Mouse (Mus musculus): Measurements from ENCODE around the gene Galnt15. TPM values are rescaled to one million over a fixed set of nuclear protein-coding genes. Genes with fewer than 3 reads are reported as not detected.

Galnt15 gene
- total and polyA plus RNA-seq, 2 experiments from 2014 or later: 0.94 to 2.7 TPM

GRCm38 (mm10) chr14:32055781-32056180 lies 27.0 kb downstream of the Galnt15 start:
- no peaks in the 10 kb centered on the region for H3K9me3 ChIP-seq (replicated peaks; ENCODE audit: control insufficient read depth, low read length)
- TF ChIP-seq CTCF (IDR thresholded peaks at IDR 0.05; ENCODE audit: low read depth) (no peak), EP300 (IDR thresholded peaks at IDR 0.05; ENCODE audit: low read depth) (no peak)
- peaks cover 9% of the 10 kb centered on the region; the same call in 1 of the 2 replicates for H3K4me1 ChIP-seq (ENCODE audit: control insufficient read depth, insufficient read depth)
- no peaks in the 10 kb centered on the region for H3K27me3 ChIP-seq (ENCODE audit: control insufficient read depth, insufficient read depth, low read length)
- 23% methylated on average over 8 of the region's 8 CpGs for WGBS
- peak overlapping the region; percentile 14 for H3K4me2 ChIP-seq (ENCODE audit: low read depth, low read length)
- ATAC-seq (ENCODE audit: insufficient read depth, low read depth): no peak; the same call in 1 of the 2 replicates
- H3K4me3 ChIP-seq (ENCODE audit: low read depth, low read length): no peak overlapping the region
- DNase-seq (ENCODE audit: low spot score): peak; percentile 56
- peak overlapping the region; percentile 32; the same call in 1 of the 2 replicates for H3K27ac ChIP-seq (ENCODE audit: low read depth)
- H3K9ac ChIP-seq (replicated peaks; ENCODE audit: low read depth, low read length): no peak overlapping the region
- no peaks in the 10 kb centered on the region for H3K36me3 ChIP-seq (replicated peaks; ENCODE audit: control insufficient read depth, insufficient read depth, low read length)

- no peak for DNase-seq (ENCODE audit: low spot score)
- Histone ChIP-seq H3K27me3 (ENCODE audit: control insufficient read depth, insufficient read depth, low read length) (no peaks in the 10 kb centered on the region), H3K27ac (ENCODE audit: low read depth) (no peak overlapping the region), H3K4me3 (ENCODE audit: low read depth, low read length) (no peak overlapping the region), H3K9ac (replicated peaks; ENCODE audit: low read depth, low read length) (no peak overlapping the region), H3K36me3 (replicated peaks; ENCODE audit: control insufficient read depth, insufficient read depth, low read length) (no peaks in the 10 kb centered on the region), H3K4me1 (ENCODE audit: control insufficient read depth, insufficient read depth) (peaks cover 9% of the 10 kb centered on the region; the same call in 1 of the 2 replicates), H3K9me3 (replicated peaks; ENCODE audit: control insufficient read depth, low read length) (no peaks in the 10 kb centered on the region), H3K4me2 (ENCODE audit: low read depth, low read length) (no peak overlapping the region)
- ATAC-seq (ENCODE audit: insufficient read depth, low read depth): no peak
- TF ChIP-seq CTCF (IDR thresholded peaks at IDR 0.05; ENCODE audit: low read depth): peak; percentile 32
- no peak for TF ChIP-seq EP300 (IDR thresholded peaks at IDR 0.05; ENCODE audit: low read depth)
- WGBS: 92% methylated on average over 2 of the region's 2 CpGs
These were observed 27.9 kb downstream of the Galnt15 start for GRCm38 (mm10) chr14:32056675-32057074.

DNA sequence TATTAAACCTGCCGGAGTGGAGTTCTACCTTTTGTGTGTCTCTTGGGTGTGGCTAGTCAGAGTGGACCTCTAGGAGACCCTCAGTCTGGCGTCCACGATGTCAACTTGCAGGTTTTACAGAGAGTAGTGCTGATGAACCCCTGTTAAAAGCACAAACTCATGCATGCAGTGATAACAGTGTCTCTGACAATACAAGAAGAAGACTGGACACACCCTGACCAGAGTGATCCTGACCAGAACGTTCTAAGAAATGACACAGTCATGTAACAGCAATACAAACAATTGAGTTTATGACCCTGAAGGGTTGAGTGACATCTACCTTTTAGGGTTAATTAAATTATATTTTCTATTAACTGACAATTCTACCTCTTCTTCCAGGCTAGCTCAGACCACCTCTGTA lies 28.9 kb downstream of the Galnt15 start:
- no peak for DNase-seq (ENCODE audit: low spot score)
- Histone ChIP-seq H3K36me3 (replicated peaks; ENCODE audit: control insufficient read depth, insufficient read depth, low read length) (no peaks in the 10 kb centered on the region), H3K4me1 (ENCODE audit: control insufficient read depth, insufficient read depth) (peaks cover 9% of the 10 kb centered on the region; the same call in 1 of the 2 replicates), H3K27me3 (ENCODE audit: control insufficient read depth, insufficient read depth, low read length) (no peaks in the 10 kb centered on the region), H3K27ac (ENCODE audit: low read depth) (no peak overlapping the region), H3K4me2 (ENCODE audit: low read depth, low read length) (no peak overlapping the region), H3K9me3 (replicated peaks; ENCODE audit: control insufficient read depth, low read length) (no peaks in the 10 kb centered on the region), H3K4me3 (ENCODE audit: low read depth, low read length) (no peak overlapping the region), H3K9ac (replicated peaks; ENCODE audit: low read depth, low read length) (no peak overlapping the region)
- ATAC-seq (ENCODE audit: insufficient read depth, low read depth): no peak
- WGBS: 79% methylated on average over 4 of the region's 4 CpGs
- TF ChIP-seq EP300 (IDR thresholded peaks at IDR 0.05; ENCODE audit: low read depth): no peak
- TF ChIP-seq CTCF (IDR thresholded peaks at IDR 0.05; ENCODE audit: low read depth): no peak

- H3K36me3 ChIP-seq (replicated peaks; ENCODE audit: control insufficient read depth, insufficient read depth, low read length): no peaks in the 10 kb centered on the region
- H3K4me3 ChIP-seq (ENCODE audit: low read depth, low read length): no peak overlapping the region
- H3K9ac ChIP-seq (replicated peaks; ENCODE audit: low read depth, low read length): no peak overlapping the region
- no peak overlapping the region for H3K4me2 ChIP-seq (ENCODE audit: low read depth, low read length)
- ATAC-seq (ENCODE audit: insufficient read depth, low read depth) (no peak), DNase-seq (ENCODE audit: low spot score) (no peak)
- TF ChIP-seq EP300 (IDR thresholded peaks at IDR 0.05; ENCODE audit: low read depth) (no peak), CTCF (IDR thresholded peaks at IDR 0.05; ENCODE audit: low read depth) (no peak)
- no peak overlapping the region for H3K27ac ChIP-seq (ENCODE audit: low read depth)
- peaks cover 11% of the 10 kb centered on the region for H3K9me3 ChIP-seq (replicated peaks; ENCODE audit: control insufficient read depth, low read length)
- no peaks in the 10 kb centered on the region for H3K27me3 ChIP-seq (ENCODE audit: control insufficient read depth, insufficient read depth, low read length)
- WGBS: 85% methylated on average over 4 of the region's 4 CpGs
- no peaks in the 10 kb centered on the region for H3K4me1 ChIP-seq (ENCODE audit: control insufficient read depth, insufficient read depth)
These were observed 32.6 kb downstream of the Galnt15 start for GRCm38 (mm10) chr14:32061398-32061797.

- Histone ChIP-seq H3K27me3 (ENCODE audit: control insufficient read depth, insufficient read depth, low read length) (no peaks in the 10 kb centered on the region), H3K4me3 (ENCODE audit: low read depth, low read length) (no peak overlapping the region), H3K4me2 (ENCODE audit: low read depth, low read length) (no peak overlapping the region), H3K4me1 (ENCODE audit: control insufficient read depth, insufficient read depth) (peaks cover 19% of the 10 kb centered on the region; the same call in 1 of the 2 replicates), H3K9me3 (replicated peaks; ENCODE audit: control insufficient read depth, low read length) (no peaks in the 10 kb centered on the region), H3K36me3 (replicated peaks; ENCODE audit: control insufficient read depth, insufficient read depth, low read length) (no peaks in the 10 kb centered on the region), H3K27ac (ENCODE audit: low read depth) (peak overlapping the region; percentile 81), H3K9ac (replicated peaks; ENCODE audit: low read depth, low read length) (no peak overlapping the region)
- DNase-seq (ENCODE audit: low spot score) (no peak), ATAC-seq (ENCODE audit: insufficient read depth, low read depth) (0 out of 2 replicates have a peak, but pooled peaks have one; percentile 2)
- TF ChIP-seq CTCF (IDR thresholded peaks at IDR 0.05; ENCODE audit: low read depth): no peak
- TF ChIP-seq EP300 (IDR thresholded peaks at IDR 0.05; ENCODE audit: low read depth): no peak
These were observed 44.0 kb downstream of the Galnt15 start for GRCm38 (mm10) chr14:32072807-32073206.

DNA sequence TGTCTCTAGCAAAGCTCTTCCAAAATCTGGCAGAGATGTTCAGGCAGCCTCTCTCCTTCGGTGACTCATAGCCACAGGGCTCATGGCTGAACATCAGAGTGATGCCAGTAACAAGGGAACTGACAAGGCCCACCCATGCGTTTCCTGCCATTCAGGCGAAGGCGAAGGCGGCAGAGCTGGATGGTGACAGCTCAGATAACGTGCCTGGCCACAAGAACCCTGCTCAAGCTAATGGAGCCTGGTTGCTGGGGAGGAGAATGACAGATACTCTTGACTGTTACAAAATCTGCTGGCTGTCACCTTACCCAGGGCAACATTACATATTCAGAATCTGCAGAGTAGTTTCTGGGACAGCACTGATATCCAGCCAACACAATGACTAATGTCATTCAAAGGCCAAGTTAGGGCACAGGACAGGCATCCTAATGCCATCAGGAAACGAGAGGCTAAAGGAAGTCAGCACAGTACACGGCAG lies 44.5 kb downstream of the Galnt15 start:
- no peak overlapping the region for H3K4me2 ChIP-seq (ENCODE audit: low read depth, low read length)
- no peaks in the 10 kb centered on the region for H3K36me3 ChIP-seq (replicated peaks; ENCODE audit: control insufficient read depth, insufficient read depth, low read length)
- H3K4me1 ChIP-seq (ENCODE audit: control insufficient read depth, insufficient read depth): peaks cover 19% of the 10 kb centered on the region; the same call in 1 of the 2 replicates
- no peak overlapping the region for H3K9ac ChIP-seq (replicated peaks; ENCODE audit: low read depth, low read length)
- H3K9me3 ChIP-seq (replicated peaks; ENCODE audit: control insufficient read depth, low read length): no peaks in the 10 kb centered on the region
- H3K27me3 ChIP-seq (ENCODE audit: control insufficient read depth, insufficient read depth, low read length): no peaks in the 10 kb centered on the region
- TF ChIP-seq EP300 (IDR thresholded peaks at IDR 0.05; ENCODE audit: low read depth) (peak; percentile 20; the same call in 1 of the 2 replicates), CTCF (IDR thresholded peaks at IDR 0.05; ENCODE audit: low read depth) (no peak)
- DNase-seq (ENCODE audit: low spot score) (peak; percentile 89), ATAC-seq (ENCODE audit: insufficient read depth, low read depth) (peak; percentile 87)
- peak overlapping the region; percentile 81 for H3K27ac ChIP-seq (ENCODE audit: low read depth)
- 5% methylated on average over 8 of the region's 8 CpGs for WGBS
- H3K4me3 ChIP-seq (ENCODE audit: low read depth, low read length): no peak overlapping the region
